Mouse (Mus musculus): ENCODE measurements around the gene Ptpn22.

GRCm38 (mm10) chr3:103867424-103867971 lies 7.9 kb downstream of the Ptpn22 start:
- TF ChIP-seq CTCF (IDR thresholded peaks at IDR 0.05; ENCODE audit: low read depth): no peak
- no peak for TF ChIP-seq EP300 (IDR thresholded peaks at IDR 0.05; ENCODE audit: low read depth)
